Mouse (Mus musculus): ENCODE measurements around the gene Tbcd.

- TF ChIP-seq POLR2A (IDR thresholded peaks at IDR 0.05; ENCODE audit: borderline replicate concordance, extremely low read depth, low read depth, low read length), result no peak
- TF ChIP-seq CTCF (IDR thresholded peaks at IDR 0.05; ENCODE audit: insufficient read depth, low read length), result no peak
Observed at GRCm38 (mm10) chr11:121558522-121558921, 106.8 kb downstream of the Tbcd start.

Measured in lung, adult 2 months (tissue).